Mouse (Mus musculus) kidney, postnatal 36 days (tissue): ENCODE results near the gene Hpcal1.

Source experiments
- DNase-seq, 2 experiments: peaks; one replicate each; pipeline ENCODE4 v3.0.0; 2021 to 2022; ENCODE audit warnings: mixed read lengths in 2 of 2

Hpcal1 gene

GRCm38 (mm10) chr12:17690564-17691281, at the start of gene Hpcal1:
TSS of gene Hpcal1 (plus strand) at chr12:17690856.
- peak; percentile 97 to 100 for DNase-seq

GRCm38 (mm10) chr12:17641269-17641668, 49.4 kb upstream of the Hpcal1 start:
- DNase-seq: no peak

- DNase-seq: no peak
Observed at GRCm38 (mm10) chr12:17644385-17645222, 46.1 kb upstream of the Hpcal1 start.

- no peak for DNase-seq
Observed at GRCm38 (mm10) chr12:17646457-17646856, 44.2 kb upstream of the Hpcal1 start.

GRCm38 (mm10) chr12:17651223-17652095, 39.2 kb upstream of the Hpcal1 start:
- no peak for DNase-seq

- DNase-seq: no peak
Observed at GRCm38 (mm10) chr12:17652216-17653050, 38.2 kb upstream of the Hpcal1 start.

GRCm38 (mm10) chr12:17653051-17653783, 37.4 kb upstream of the Hpcal1 start:
- no peak for DNase-seq

GRCm38 (mm10) chr12:17657561-17658195, 33.0 kb upstream of the Hpcal1 start:
- DNase-seq: no peak

- DNase-seq: peak in 1 of 2 experiments; percentile 21
Observed at GRCm38 (mm10) chr12:17658521-17658920, 32.1 kb upstream of the Hpcal1 start.

- peak; percentile 27 to 49 for DNase-seq
Observed at GRCm38 (mm10) chr12:17661483-17661920, 29.2 kb upstream of the Hpcal1 start.

GRCm38 (mm10) chr12:17663991-17664635, 26.5 kb upstream of the Hpcal1 start:
- peak; percentile 27 to 52 for DNase-seq

- DNase-seq: peak; percentile 59 to 79
Observed at GRCm38 (mm10) chr12:17665906-17666326, 24.7 kb upstream of the Hpcal1 start.

- peak; percentile 55 to 66 for DNase-seq
Observed at GRCm38 (mm10) chr12:17666616-17667015, 24.0 kb upstream of the Hpcal1 start.

- DNase-seq: no peak
Observed at GRCm38 (mm10) chr12:17673729-17674128, 16.9 kb upstream of the Hpcal1 start.

GRCm38 (mm10) chr12:17674182-17674812, 16.4 kb upstream of the Hpcal1 start:
- DNase-seq: no peak

GRCm38 (mm10) chr12:17677743-17678142, 12.9 kb upstream of the Hpcal1 start:
- no peak for DNase-seq

GRCm38 (mm10) chr12:17679571-17679970, 11.1 kb upstream of the Hpcal1 start:
- DNase-seq: no peak

- no peak for DNase-seq
Observed at GRCm38 (mm10) chr12:17682161-17682560, 8.5 kb upstream of the Hpcal1 start.

- no peak for DNase-seq
Observed at GRCm38 (mm10) chr12:17684315-17684714, 6.3 kb upstream of the Hpcal1 start.

- DNase-seq: no peak
Observed at GRCm38 (mm10) chr12:17686116-17686515, 4.5 kb upstream of the Hpcal1 start.
